Mouse (Mus musculus) mouse embryonic stem cell (cell line): Measurements from ENCODE around the gene Arid3a.
"Not testable (repeated sequence)": the region's sequence is repeated elsewhere in the genome, so short reads cannot be mapped to it uniquely, and the experiment has no call there.

Source experiments
- in situ Hi-C, 2 experiments: fragments of 300-500 bp; cut with MboI; formaldehyde crosslinking; loops; 1 replicate in 1 of 2; 3 replicates in 1 of 2; pipeline ENCODE4 v1.14.3; 2019 to 2020; ENCODE audit warnings: low sequenced_read_pairs in 2 of 2, low pct_unique_long_range_greater_than_20kb in 1 of 2, mixed read lengths in 1 of 2; ENCODE audit not compliant: unreplicated experiment in 1 of 2

Gene Arid3a

DNA sequence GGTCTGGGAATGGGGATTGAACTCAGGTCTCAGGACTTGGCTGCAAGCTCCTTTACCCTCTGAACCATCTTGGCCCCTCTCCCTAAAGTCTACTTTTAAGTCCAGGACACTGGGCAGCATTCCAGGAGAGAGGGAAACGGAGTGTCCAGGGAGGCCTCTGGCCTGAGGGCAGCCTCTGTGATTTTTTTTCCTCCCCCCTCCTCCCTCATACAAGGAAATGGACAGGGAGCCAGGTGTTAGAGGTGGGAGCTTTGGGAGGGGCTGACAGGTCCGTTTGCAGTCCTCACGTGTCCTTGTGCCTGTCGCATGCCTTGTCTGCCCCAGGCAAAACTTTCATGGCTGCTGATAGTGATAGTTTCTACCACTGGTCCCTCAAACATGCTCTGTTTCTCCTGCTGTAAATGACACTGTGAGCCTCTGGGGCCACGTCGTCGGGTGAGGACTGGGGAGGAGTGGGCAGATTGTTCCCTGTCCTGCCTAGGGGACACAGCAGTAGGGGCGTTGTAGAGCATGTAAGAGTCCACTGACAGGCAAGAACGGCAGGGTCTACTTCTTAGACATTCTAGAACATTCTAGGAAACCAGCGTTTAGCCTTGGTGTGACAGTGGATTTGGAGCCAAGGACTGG, 9.6 kb downstream of the Arid3a start:
- in situ Hi-C loops: no loop called here

DNA sequence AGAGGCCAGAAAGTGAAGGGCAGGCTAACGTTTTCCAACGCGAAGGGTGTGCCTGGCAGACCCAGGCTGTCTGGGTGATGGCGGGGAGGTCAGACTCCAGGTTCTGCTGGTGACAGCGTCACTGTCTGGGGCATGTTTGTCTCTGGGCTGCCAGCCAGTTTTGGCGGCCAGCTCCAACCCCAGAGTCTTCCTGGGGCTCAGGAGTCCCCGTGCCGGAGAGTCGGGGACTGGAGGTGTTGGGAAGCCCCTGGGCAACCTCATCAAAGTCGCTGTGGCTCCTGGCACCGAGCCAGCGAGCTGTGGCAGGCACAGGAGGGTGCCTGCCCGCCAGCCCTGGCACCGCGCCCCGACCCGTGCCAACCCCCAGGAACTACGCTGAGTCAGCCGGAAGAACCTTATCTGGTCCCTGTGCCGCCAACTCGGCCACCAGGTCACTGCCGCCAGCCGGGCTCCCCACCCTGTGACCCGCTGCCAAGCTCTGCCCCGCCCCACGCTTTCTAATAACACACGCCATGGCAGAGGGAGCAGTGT, 10.1 kb downstream of the Arid3a start:
- in situ Hi-C loops: no loop called here

DNA sequence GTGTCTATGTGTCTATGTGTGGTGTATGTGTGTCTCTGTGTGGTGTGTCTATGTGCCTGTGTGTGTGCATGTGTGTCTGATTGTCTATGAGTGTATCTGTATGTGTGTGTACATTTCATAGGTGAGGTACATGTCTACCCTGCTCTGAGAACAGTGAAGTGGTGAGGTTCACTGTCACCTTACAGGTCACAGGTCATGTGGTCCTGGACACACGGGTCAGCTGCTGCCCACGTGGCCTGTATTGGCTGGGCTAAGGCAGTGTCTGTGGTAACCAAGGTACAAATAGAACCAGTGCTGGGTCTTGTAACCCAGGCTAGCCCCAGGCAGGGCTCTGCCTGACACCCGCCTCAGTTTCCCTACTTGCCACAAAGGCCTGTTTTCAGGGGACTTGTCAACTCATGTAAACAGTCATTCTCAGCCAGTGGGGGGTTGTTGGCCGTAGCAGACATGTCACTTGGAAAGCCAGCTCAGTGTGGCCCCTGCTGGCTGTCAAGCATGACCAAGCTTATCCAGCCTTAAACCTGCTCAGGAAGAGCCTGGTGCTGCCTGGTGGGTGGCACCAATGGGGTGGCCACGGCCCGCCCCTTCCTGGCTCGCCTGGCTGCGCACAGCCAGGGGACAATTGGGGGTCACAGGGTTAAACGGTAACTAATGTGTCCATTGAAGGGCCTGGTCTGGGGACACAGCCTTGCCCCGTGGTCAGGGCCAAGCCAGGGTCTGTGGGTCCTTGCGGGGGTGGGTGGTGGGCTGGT, 11.1 kb downstream of the Arid3a start:
- in situ Hi-C loops: no loop called here

DNA sequence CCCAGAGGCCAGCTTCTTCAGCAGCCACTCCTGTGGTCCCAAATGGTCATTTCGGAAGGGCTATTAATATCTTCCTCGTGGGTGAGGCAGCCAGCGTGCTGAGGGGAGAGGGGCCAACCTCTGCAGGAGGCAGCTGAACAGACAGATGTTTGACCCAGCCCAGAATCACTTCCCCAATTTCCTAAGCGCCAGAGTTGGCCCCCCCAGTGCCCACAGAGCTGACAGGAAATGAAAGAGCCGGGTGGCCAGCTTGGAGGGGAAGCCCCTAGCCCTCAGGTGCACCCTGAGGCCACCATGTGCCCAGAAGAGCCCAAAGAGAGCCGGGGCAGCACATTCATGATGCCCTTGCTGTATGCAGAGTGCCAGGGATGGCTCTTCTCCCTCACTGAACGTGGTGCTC, 13.9 kb downstream of the Arid3a start:
- in situ Hi-C loops: no loop called here

DNA sequence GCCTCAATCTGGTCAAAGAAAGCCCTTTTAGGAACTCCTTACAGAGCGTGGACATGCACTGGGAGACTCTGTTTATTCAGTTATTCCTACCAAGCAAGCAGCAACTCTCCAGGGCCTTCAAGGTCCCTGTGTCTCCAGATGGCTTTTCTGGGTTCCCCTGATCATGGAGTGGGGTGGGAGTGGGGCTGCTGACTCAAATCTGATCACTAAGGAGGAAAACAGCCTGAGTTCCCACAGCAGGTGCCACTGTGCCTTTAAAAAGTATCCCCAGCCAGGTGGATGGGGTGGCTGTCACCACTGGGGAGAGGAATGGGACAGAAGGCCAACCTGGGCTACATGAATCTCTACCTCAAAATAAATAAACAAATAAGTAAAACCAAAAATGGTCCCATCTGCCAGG, 16.1 kb downstream of the Arid3a start:
- in situ Hi-C loops: no loop called here

DNA sequence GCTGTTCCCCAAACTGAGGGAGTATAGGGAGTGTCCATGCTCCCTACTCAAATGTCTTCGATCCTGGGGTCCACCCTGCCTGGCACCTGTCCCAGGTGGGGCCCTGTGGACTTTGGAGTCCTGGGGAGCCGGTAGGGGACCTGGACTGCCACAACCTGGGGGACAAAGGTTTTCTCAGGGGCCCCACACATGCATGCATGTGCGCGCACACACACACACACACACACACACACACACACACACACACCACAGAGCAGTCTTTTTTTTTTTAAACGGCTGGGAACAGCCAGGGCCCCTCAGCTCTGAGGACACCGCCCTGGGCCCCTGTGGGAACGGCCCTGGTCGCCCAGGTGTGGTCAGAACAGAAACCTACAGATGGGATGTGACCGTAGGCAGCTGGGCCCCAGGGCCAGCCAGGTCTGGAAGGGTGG, 16.6 kb downstream of the Arid3a start:
- in situ Hi-C loops: no loop called here

DNA sequence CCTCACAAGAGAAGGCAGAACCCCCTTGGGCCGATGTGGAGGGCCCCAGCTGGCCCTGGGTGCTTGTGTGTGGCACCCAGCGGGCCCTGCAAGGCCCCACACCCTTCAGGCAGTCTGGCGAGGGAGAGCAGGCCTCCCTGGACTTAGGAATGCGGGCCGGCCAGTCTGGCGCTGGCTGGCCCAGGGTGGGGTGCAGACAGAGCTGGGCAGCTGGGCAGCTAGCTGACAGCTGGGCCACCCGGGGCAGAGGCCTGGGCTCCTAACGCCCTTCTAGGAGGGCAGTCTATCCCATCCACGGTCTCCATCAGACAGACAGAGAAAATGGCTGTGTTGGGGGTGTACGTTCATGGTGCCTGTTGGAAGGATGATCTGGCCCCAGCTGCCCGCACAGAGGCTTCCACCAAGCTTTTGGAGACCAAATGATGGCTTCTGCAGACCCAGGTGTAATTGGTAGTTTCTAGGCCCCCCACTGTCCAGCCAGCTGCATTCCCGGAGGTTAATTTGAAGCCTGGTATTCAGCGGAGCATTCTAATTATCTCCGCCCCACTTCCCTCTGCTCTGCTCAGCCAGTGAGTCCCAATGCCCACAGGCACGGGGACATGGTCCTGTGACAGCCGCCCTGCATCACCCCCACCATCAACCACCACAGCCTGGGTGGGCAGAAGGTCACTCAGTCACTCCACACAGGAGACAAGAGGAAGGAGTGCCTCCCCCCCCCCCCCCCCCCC, 18.8 kb downstream of the Arid3a start:
- in situ Hi-C loops: no loop called here

DNA sequence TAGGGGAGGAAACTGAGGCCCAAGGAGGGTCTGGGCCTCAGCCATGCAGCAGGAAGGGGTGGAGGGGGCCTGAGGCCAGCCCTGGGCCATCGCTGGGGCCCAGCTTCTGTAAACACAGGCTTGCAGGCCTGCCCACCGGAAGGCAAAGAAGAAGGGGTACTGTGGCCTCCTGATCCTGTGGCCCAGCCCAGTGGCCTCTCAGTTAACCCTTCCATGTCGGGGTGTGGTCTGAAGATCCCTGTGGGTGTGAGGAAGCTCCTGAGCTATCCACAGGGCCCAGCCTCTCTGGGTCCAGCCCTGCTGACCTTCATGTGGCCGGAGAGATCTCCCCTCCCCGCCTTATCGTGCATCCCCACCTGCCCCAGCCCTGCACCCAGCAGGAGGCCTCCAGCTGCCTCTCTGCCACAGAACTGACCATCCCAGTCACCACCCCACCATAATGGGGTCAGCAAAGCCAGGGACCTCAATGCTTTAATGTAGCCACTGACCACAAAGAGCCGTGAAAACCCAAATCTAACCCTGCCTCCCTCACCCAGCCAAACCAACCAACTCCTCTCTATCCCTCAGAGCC, 20.0 kb downstream of the Arid3a start:
- in situ Hi-C loops: no loop called here

DNA sequence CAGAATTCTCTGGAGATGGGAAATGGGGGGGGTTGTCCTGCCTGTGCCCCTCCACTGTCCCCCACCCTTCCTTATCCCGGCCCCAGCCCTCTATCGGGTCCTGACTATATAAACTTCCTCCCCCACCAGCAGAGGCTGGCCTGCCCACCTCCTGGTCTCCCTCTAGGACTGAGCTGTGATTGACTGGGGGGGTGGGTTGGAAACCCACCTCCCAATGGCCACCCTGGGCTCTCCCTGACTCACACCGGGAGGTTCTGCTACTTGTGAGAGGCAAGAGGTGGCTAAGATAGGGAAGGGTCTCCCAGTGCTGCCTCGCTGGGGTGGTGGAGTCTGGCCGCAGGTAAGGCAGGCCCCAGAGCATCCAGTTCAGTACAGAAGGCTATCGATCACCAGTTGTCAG, 20.7 kb downstream of the Arid3a start:
- in situ Hi-C loops: no loop called here

DNA sequence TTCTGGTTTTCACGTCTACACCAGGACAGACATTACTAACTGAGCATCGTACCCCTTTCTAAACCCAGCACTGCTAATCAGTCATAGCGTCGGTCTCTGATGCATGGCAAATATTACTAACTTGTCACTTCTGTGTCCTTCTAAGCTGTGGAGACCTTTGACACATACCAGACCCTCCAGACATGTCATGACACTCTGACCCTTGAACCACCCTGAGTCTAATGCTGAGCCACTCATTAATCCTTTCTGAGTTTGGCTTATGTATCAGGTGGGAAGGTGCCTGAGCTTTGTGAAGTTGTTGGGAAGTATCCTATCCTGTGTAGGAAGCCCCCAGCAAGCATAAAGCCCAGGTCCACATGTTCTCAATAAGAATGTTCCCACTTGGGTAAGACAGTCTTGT, 23.0 kb downstream of the Arid3a start:
- in situ Hi-C loops: no loop called here

DNA sequence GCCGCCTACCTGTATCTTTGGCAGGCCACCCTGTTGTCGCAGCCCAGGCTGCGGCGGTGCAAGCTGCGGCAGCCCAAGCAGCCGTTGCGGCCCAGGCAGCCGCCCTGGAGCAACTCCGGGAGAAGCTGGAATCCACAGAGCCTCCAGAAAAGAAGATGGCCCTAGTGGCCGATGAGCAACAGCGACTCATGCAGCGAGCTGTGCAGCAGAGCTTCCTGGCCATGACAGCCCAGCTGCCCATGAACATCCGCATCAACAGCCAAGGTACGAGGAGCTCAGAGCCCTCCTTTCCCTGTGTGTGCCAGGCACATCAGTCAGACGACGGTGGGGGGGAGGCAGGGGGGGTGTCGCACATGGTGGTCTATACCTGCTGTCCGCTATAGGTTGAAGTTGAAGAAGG, 23.8 kb downstream of the Arid3a start:
- in situ Hi-C loops: no loop called here

DNA sequence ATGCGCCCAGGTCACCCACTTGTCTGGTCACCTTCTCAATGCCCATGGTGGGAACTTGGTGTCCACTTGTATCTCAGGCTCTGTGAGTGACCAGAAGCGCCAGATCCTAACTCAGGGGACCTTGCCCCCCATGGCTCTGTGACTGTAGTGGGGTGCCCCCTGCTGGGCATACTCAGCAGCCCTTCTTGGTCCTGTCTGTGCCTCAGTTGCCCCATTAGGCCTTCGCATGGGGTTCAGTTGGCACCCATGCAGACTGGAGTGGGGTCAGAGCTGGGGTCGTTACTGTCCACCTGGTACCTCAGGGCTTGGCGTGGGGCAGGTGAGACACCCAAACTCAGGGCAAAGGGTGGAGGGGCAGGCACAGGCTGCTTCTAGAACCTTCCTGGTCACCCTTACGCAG, 27.1 kb downstream of the Arid3a start:
- in situ Hi-C loops: no loop called here

DNA sequence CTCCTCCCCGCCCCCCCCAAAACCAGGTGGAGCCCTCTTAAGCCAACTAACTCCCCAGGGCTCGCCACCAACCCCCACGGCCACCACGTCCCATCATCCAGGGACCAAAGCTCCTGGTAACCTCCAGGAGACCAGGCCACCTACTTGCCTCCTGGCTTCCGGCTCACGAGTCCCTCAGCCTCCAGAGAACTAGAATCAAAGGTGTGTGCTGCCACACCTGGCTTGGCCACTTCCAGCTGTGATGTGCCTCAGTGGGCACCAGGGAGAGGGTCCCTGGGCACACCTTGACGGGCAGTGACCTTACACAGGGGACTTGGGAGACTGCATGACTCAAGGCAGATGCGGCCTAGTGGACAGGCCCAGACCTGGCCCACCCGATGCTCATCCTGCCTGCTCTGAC, 28.8 kb downstream of the Arid3a start:
- in situ Hi-C loops: no loop called here

DNA sequence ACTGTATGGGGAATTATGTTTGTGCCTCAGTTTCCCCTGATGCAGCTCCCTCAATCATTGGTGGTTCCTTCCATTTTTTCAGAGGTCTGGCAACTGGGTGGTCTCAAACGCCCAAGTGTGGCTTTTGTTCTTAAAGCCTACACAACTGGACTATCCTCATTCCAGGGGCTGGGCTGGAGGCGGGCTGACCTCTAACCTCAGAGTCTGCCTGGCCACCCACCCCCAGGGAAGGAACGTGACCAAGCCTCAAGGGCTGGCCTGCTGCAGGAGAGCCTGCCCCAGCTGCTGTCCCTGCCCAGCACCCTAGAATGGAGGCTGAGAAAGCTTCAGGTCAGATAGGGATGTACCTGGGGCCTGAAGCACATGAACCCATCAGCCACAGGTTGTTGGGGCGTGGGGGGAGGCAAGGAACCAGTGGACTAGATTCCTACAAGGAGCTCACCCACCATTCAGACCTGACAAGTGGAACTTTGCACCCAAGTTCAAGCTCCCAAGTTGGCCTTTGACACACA, 29.9 kb downstream of the Arid3a start:
- in situ Hi-C loops: no loop called here

DNA sequence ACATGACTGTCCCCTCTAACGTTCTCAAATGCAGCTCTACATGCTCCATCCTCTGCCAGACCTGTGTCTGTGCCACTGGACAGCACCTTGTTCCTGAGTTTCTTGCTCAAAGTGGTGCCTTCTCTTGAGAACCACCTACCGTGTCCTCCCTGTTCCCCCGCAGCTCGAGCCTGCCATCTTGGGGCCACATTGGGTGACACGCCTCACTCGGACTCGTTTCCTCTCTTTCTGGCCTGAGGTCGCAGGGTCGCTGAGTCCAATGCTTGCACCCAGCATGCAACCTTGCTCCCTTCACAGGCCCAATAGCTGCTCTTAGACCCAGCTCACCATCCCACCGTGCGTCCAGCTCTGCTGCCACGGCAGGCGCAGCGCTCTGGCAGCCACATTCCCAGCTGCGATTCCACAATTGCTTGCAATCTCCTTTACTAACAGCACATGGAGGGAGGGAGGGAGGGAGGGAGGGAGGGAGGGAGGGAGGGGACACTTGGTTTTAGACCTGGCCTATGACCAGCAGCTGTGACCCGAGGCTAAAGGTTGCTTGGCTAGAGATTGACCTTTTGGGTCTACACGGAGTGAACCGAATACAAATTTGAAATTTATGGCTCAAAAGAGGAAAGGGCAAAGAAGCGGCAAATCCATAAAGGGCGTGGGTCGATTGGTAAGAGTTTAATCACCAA, 31.4 kb downstream of the Arid3a start:
- in situ Hi-C loops: no loop called here

DNA sequence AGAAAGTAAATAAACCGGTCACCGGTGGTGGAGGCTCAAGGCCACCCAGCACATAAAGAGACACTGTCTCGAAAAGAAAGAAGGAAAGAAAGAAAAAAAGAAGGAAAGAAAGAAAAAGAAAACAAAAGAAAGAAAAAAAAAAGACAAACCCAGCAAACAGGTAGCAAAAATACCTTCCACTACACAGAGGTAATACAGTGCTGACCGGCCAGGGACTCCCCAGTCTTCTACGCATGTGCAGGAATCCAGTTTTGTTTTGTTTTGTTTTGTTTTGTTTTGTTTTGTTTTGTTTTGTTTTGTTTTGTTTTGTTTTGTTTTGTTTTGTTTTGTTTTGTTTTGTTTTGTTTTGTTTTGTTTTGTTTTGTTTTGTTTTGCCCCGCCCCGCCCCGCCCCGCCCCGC, 32.6 kb downstream of the Arid3a start:
- in situ Hi-C loops: not testable (repeated sequence)

DNA sequence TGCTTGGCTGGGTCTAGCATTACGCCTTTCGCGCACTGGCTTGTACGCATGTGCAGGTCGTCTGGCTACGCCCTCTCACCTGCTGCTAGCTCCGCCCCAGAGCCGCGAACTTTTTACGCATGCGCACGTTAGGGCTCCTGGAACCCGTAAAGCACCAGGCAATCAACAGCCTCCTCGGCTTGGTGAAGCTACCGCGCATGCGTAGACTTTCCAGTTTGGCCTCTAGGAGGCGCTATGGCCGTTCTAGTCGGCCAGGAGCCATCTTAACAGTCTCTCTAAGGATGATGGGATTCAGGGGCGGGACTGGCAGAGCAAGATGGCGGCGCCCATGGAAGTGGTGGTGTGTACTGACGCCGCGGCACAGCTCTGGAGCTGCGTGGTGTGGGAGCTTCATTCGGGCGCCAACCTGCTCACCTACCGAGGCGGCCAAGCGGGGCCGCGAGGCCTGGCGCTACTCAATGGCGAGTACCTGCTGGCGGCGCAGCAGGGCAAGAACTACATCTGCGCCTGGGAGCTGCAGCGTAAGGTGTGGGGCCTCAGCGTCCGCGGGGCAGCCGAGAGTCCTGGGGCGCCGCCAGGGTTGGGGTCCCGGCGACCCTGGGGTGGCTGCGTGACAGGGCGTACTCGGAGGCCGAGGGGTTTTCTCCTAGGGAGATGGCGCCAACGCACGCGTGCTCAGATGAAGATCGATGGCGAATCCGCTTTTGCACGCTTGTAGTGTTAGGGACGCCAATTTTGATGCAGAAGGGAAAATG, 33.2 kb downstream of the Arid3a start, which contains the start of gene Wdr18:
TSS of gene Wdr18 (plus strand) at position 306 of the 755 bp plus-strand sequence.
- in situ Hi-C loops: no loop called here
